Comparison of ENCODE assay signal across 11 mouse cellular contexts in genomic region chr2:5112785-5113291, GRCm38 (mm10). TPM values are rescaled to one million over a fixed set of nuclear protein-coding genes. Genes with fewer than 3 reads are reported as not detected.
A peak's percentile ranks its signal among the peaks of the same experiment; 100 is the strongest.
DNase-seq lines count a peak whose midpoint lies in the region; ATAC-seq and TF ChIP-seq lines count a peak whose summit lies in the region.
"Had no signal": no experiment of that assay in that cellular context is flagged by ENCODE, and none has a peak within 500 bp of the region (broad histone marks: within the 10 kb centered on the region; RNA-seq: fewer than 3 reads in every experiment).

No protein-coding gene starts in this region.

- no peak for TF ChIP-seq CTCF in lung, postnatal 0 days (IDR thresholded peaks at IDR 0.05)

- H3K27me3 ChIP-seq in heart, embryonic 12.5 days (replicated peaks), result no peaks in the 10 kb centered on the region
- no peaks in the 10 kb centered on the region for H3K27me3 ChIP-seq in lung, postnatal 0 days (replicated peaks; ENCODE audit: insufficient read depth, low read length)
- H3K27me3 ChIP-seq in hindbrain, embryonic 13.5 days, result no peaks in the 10 kb centered on the region
- H3K27me3 ChIP-seq in stomach, embryonic 14.5 days (ENCODE audit: control insufficient read depth, insufficient read depth, low read length), result no peaks in the 10 kb centered on the region
- H3K27me3 ChIP-seq: liver, embryonic 15.5 days had no signal

- peak; percentile 68 for ATAC-seq in heart, embryonic 12.5 days (ENCODE audit: insufficient number of reproducible peaks, low FRiP score)
- no peak for ATAC-seq in lung, postnatal 0 days
- ATAC-seq in hindbrain, embryonic 13.5 days (ENCODE audit: low FRiP score), result peak; percentile 60; the same call in 1 of the 2 replicates
- ATAC-seq in stomach, embryonic 14.5 days (ENCODE audit: insufficient number of reproducible peaks, insufficient read depth, low FRiP score, low read depth), result peak; percentile 23; the same call in 1 of the 2 replicates
- no peak for ATAC-seq in activated CD4-positive, CD25-positive, alpha-beta regulatory T cell, adult 4 months

- no peaks in the 10 kb centered on the region for H3K36me3 ChIP-seq in heart, embryonic 12.5 days
- H3K36me3 ChIP-seq in lung, postnatal 0 days (ENCODE audit: insufficient read depth, low read length), result no peaks in the 10 kb centered on the region
- H3K36me3 ChIP-seq in hindbrain, embryonic 13.5 days, result no peaks in the 10 kb centered on the region
- H3K36me3 ChIP-seq in stomach, embryonic 14.5 days (ENCODE audit: control insufficient read depth, insufficient read depth, low read length), result no peaks in the 10 kb centered on the region
- H3K36me3 ChIP-seq: liver, embryonic 15.5 days had no signal

- TF ChIP-seq EP300 in lung, postnatal 0 days (IDR thresholded peaks at IDR 0.05), result no peak

- H3K4me1 ChIP-seq in heart, embryonic 12.5 days (replicated peaks), result peaks cover 16% of the 10 kb centered on the region
- H3K4me1 ChIP-seq in lung, postnatal 0 days (ENCODE audit: insufficient read depth, low read depth, low read length), result no peaks in the 10 kb centered on the region
- H3K4me1 ChIP-seq in hindbrain, embryonic 13.5 days (replicated peaks), result peaks cover 27% of the 10 kb centered on the region
- peaks cover 19% of the 10 kb centered on the region for H3K4me1 ChIP-seq in stomach, embryonic 14.5 days (ENCODE audit: control insufficient read depth, insufficient read depth, low read length)
- H3K4me1 ChIP-seq: liver, embryonic 15.5 days had no signal

- H3K4me2 ChIP-seq in heart, embryonic 12.5 days, result 0 out of 2 replicates have a peak overlapping the region, but pooled peaks have one; percentile 15
- H3K4me2 ChIP-seq in lung, postnatal 0 days (replicated peaks; ENCODE audit: low read depth, low read length), result 0 out of 2 replicates have a peak overlapping the region, but pooled peaks have one; percentile 17
- H3K4me2 ChIP-seq in hindbrain, embryonic 13.5 days, result peak overlapping the region; percentile 6; the same call in 1 of the 2 replicates
- H3K4me2 ChIP-seq in stomach, embryonic 14.5 days (replicated peaks; ENCODE audit: low read depth, low read length), result no peak overlapping the region
- H3K4me2 ChIP-seq: liver, embryonic 15.5 days had no signal

- no peak overlapping the region for H3K9ac ChIP-seq in heart, embryonic 12.5 days
- H3K9ac ChIP-seq in lung, postnatal 0 days (replicated peaks; ENCODE audit: low read depth), result no peak overlapping the region
- H3K9ac ChIP-seq in hindbrain, embryonic 13.5 days, result no peak overlapping the region
- 0 out of 2 replicates have a peak overlapping the region, but pooled peaks have one; percentile 14 for H3K9ac ChIP-seq in stomach, embryonic 14.5 days (replicated peaks; ENCODE audit: low read depth, low read length)
- H3K9ac ChIP-seq: liver, embryonic 15.5 days had no signal

- H3K9me3 ChIP-seq in heart, embryonic 12.5 days (replicated peaks), result peaks cover 3% of the 10 kb centered on the region; the same call in 1 of the 2 replicates
- no peaks in the 10 kb centered on the region for H3K9me3 ChIP-seq in lung, postnatal 0 days (ENCODE audit: low read length)
- H3K9me3 ChIP-seq in hindbrain, embryonic 13.5 days, result 0 out of 2 replicates have a peak, but pooled peaks cover 3% of the 10 kb centered on the region
- no peaks in the 10 kb centered on the region for H3K9me3 ChIP-seq in stomach, embryonic 14.5 days (ENCODE audit: control insufficient read depth, low read depth, low read length)
- H3K9me3 ChIP-seq: liver, embryonic 15.5 days had no signal

- no peak for DNase-seq in heart, adult 9 months (ENCODE audit: low spot score in 2 of 2)
- no peak for DNase-seq in lung, postnatal 0 days (ENCODE audit: low spot score)
- no peak for DNase-seq in lung, adult 18-20 months
- DNase-seq in right cerebral cortex, adult 2 months (ENCODE audit: low spot score in 2 of 2), result no peak
- DNase-seq: adrenal gland, postnatal 10 days; cerebellum, postnatal 25 days had no signal

- H3K4me3 ChIP-seq in heart, embryonic 12.5 days, result no peak overlapping the region
- H3K4me3 ChIP-seq in lung, postnatal 0 days (ENCODE audit: low read depth, low read length), result no peak overlapping the region
- no peak overlapping the region for H3K4me3 ChIP-seq in hindbrain, embryonic 13.5 days
- no peak overlapping the region for H3K4me3 ChIP-seq in stomach, embryonic 14.5 days (ENCODE audit: low read depth, low read length)
- H3K4me3 ChIP-seq: liver, embryonic 15.5 days had no signal

- WGBS in heart, embryonic 12.5 days, result 20% methylated on average over 8 of the region's 8 CpGs
- WGBS in lung, postnatal 0 days, result 14% methylated on average over 8 of the region's 8 CpGs
- WGBS in hindbrain, embryonic 13.5 days, result 27% methylated on average over 8 of the region's 8 CpGs
- 17% methylated on average over 8 of the region's 8 CpGs for WGBS in stomach, embryonic 14.5 days

- peak overlapping the region; percentile 78 for H3K27ac ChIP-seq in heart, embryonic 12.5 days (ENCODE audit: poor library complexity, severe bottlenecking)
- H3K27ac ChIP-seq in lung, postnatal 0 days (ENCODE audit: low read length), result no peak overlapping the region
- H3K27ac ChIP-seq in hindbrain, embryonic 13.5 days, result peak overlapping the region; percentile 70
- H3K27ac ChIP-seq in stomach, embryonic 14.5 days (ENCODE audit: low read length), result peak overlapping the region; percentile 46; the same call in 1 of the 2 replicates
- H3K27ac ChIP-seq: liver, embryonic 15.5 days had no signal

RNA-seq across cellular contexts. Expression of gene Ccdc3, which starts 24.7 kb away (rescaled TPM):
- polyA plus RNA-seq in heart, embryonic 12.5 days (2016; fragmentation: Nextera tagmentation; extraction: Ambion mirVana), result 14.2 and 16.2 TPM in 2 replicates
- 6.5 TPM in 2 replicates for polyA plus RNA-seq in lung, postnatal 0 days (2015; fragmentation: Nextera tagmentation; extraction: Ambion mirVana)
- 11.3 and 12.5 TPM in 2 replicates for polyA plus RNA-seq in hindbrain, embryonic 13.5 days (2015; fragmentation: Nextera tagmentation; extraction: Ambion mirVana)
- polyA plus RNA-seq in stomach, embryonic 14.5 days (2014; fragmentation: Nextera tagmentation; extraction: Ambion mirVana), result 22.7 and 28.9 TPM in 2 replicates
- polyA plus RNA-seq in activated CD4-positive, CD25-positive, alpha-beta regulatory T cell, adult 4 months (2017; shearing (Covaris generic)), result not detected

RNA-seq across cellular contexts. Expression of gene Optn, which starts 49.0 kb away (rescaled TPM):
- 17.1 and 17.5 TPM in 2 replicates for polyA plus RNA-seq in heart, embryonic 12.5 days (2016; fragmentation: Nextera tagmentation; extraction: Ambion mirVana)
- 19.5 and 23.0 TPM in 2 replicates for polyA plus RNA-seq in lung, postnatal 0 days (2015; fragmentation: Nextera tagmentation; extraction: Ambion mirVana)
- 9.1 and 11.1 TPM in 2 replicates for polyA plus RNA-seq in hindbrain, embryonic 13.5 days (2015; fragmentation: Nextera tagmentation; extraction: Ambion mirVana)
- 6.5 and 7.1 TPM in 2 replicates for polyA plus RNA-seq in stomach, embryonic 14.5 days (2014; fragmentation: Nextera tagmentation; extraction: Ambion mirVana)
- polyA plus RNA-seq in activated CD4-positive, CD25-positive, alpha-beta regulatory T cell, adult 4 months (2017; shearing (Covaris generic)), result 1 to 10 TPM in 1 of 2 experiments, under 1 TPM in 1; 0.98 to 1.5 TPM

Comparison
In these comparisons a context has a peak if more than half of its experiments do, and no peak if none do; other contexts are left out.
1. ATAC-seq: peak in heart, embryonic 12.5 days (single experiment), hindbrain, embryonic 13.5 days (single experiment) and stomach, embryonic 14.5 days (single experiment); none in lung, postnatal 0 days (single experiment) and activated CD4-positive, CD25-positive, alpha-beta regulatory T cell, adult 4 months (single experiment).